Mouse (Mus musculus): Measurements from ENCODE around the gene Ccl11. TPM values are rescaled to one million over a fixed set of nuclear protein-coding genes. Genes with fewer than 3 reads are reported as not detected.

Ccl11 gene
- polyA plus RNA-seq (2015; fragmentation: Nextera tagmentation; extraction: Ambion mirVana) = 105 and 109 TPM in 2 replicates

DNA sequence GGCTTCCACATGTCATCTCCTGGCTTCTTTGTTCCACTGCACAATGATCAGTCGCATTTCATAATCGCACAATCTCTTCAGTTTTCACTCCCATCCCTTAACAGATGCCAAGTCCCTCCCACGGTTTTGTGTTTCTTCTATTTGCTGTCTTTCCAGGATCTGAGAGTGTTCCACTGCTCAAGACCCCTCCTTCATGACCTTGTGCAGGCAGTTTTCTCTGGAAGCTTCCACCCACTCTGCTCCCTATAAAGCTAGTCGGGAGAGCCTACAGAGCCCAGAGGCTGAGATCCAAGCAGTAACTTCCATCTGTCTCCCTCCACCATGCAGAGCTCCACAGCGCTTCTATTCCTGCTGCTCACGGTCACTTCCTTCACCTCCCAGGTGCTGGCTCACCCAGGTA is at the start of gene Ccl11:
TSS of gene Ccl11 (plus strand) at position 178 of the 400 bp plus-strand sequence.
- Histone ChIP-seq H3K27me3 (replicated peaks; ENCODE audit: control insufficient read depth, insufficient read depth, low read length) (no peaks in the 10 kb centered on the region), H3K36me3 (ENCODE audit: control insufficient read depth, insufficient read depth, low read length) (no peaks in the 10 kb centered on the region), H3K27ac (ENCODE audit: low read length) (peak within 1 kb of the TSS; percentile 15), H3K4me3 (ENCODE audit: low read length) (peak within 1 kb of the TSS; percentile 36), H3K4me1 (ENCODE audit: control insufficient read depth, insufficient read depth, low read length) (no peaks in the 10 kb centered on the region), H3K9me3 (ENCODE audit: control insufficient read depth, low read length) (no peaks in the 10 kb centered on the region), H3K9ac (ENCODE audit: low read depth, low read length) (peak within 1 kb of the TSS; percentile 8; the same call in 1 of the 2 replicates), H3K4me2 (ENCODE audit: low read depth, low read length) (peak within 1 kb of the TSS; percentile 20; the same call in 1 of the 2 replicates)
- peak; percentile 38; the same call in 1 of the 2 replicates for ATAC-seq
- 70% methylated on average over 6 of the region's 6 CpGs for WGBS

DNA sequence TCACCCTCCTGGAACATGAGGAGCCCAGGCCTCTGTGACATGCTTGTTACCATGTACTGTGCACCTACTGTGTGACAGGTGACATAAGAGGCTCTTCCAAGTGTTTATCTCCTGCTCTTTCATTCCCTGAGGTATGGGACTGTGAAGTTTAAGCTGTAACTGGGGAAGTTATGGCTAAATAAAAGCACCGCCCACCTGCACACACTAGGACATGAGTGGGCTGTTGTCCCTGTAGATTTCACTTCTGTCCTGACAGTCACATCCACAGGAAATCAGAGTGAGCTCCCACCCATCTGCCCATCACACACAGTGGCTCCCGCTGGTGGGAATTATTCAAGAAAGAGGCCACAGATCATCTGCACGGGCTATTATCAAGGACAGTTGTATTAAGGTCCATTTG is 47.5 kb upstream of the Ccl11 start:
- Histone ChIP-seq H3K9me3 (ENCODE audit: control insufficient read depth, low read length) (no peaks in the 10 kb centered on the region), H3K36me3 (ENCODE audit: control insufficient read depth, insufficient read depth, low read length) (no peaks in the 10 kb centered on the region), H3K27ac (ENCODE audit: low read length) (no peak overlapping the region), H3K9ac (ENCODE audit: low read depth, low read length) (no peak overlapping the region), H3K27me3 (replicated peaks; ENCODE audit: control insufficient read depth, insufficient read depth, low read length) (no peaks in the 10 kb centered on the region), H3K4me2 (ENCODE audit: low read depth, low read length) (no peak overlapping the region), H3K4me1 (ENCODE audit: control insufficient read depth, insufficient read depth, low read length) (peaks cover 2% of the 10 kb centered on the region; the same call in 1 of the 2 replicates), H3K4me3 (ENCODE audit: low read length) (no peak overlapping the region)
- WGBS = 92% methylated on average over 3 of the region's 3 CpGs
- no peak for ATAC-seq

DNA sequence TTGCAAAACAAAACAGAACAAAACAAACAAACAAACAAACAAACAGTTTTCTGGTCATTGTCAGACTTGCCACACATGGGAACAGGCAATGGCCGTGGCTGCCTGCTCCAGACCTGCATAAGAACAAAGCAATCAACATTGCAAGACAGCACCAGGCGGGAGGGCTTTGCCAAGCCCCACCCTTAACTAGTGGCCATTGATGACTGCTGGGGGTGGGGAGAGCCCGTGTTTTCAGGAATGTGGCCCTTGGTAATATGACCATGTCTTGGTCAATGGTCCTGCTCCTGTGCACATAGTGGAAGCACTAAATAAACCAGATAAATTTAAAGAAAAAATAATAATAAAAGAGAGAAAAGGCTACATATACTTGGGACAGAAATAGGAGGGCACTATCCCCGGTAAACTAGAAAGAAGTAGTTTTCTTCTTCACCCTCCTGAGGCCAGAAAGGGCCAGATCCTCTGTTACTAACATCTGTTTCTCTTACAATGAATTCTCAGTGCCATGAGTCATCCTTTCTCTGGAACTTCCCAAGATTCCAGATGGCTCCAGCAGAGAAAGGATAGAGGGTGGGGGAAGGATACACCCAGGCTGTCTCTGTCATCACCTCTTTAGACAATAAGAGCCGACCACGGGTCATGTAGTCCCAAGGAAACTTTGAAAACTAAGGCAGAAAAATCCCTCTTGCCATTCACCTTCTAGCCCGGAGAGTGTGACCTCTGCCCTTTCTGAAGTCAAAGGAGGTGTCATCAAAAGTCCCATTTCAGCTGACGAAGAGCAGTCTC is 46.0 kb upstream of the Ccl11 start:
- H3K4me2 ChIP-seq (ENCODE audit: low read depth, low read length) = no peak overlapping the region
- 53% methylated on average over 8 of the region's 8 CpGs for WGBS
- peaks cover 2% of the 10 kb centered on the region; the same call in 1 of the 2 replicates for H3K4me1 ChIP-seq (ENCODE audit: control insufficient read depth, insufficient read depth, low read length)
- ATAC-seq = no peak
- no peak overlapping the region for H3K4me3 ChIP-seq (ENCODE audit: low read length)
- no peaks in the 10 kb centered on the region for H3K27me3 ChIP-seq (replicated peaks; ENCODE audit: control insufficient read depth, insufficient read depth, low read length)
- no peaks in the 10 kb centered on the region for H3K9me3 ChIP-seq (ENCODE audit: control insufficient read depth, low read length)
- no peak overlapping the region for H3K27ac ChIP-seq (ENCODE audit: low read length)
- H3K36me3 ChIP-seq (ENCODE audit: control insufficient read depth, insufficient read depth, low read length) = no peaks in the 10 kb centered on the region
- H3K9ac ChIP-seq (ENCODE audit: low read depth, low read length) = no peak overlapping the region

DNA sequence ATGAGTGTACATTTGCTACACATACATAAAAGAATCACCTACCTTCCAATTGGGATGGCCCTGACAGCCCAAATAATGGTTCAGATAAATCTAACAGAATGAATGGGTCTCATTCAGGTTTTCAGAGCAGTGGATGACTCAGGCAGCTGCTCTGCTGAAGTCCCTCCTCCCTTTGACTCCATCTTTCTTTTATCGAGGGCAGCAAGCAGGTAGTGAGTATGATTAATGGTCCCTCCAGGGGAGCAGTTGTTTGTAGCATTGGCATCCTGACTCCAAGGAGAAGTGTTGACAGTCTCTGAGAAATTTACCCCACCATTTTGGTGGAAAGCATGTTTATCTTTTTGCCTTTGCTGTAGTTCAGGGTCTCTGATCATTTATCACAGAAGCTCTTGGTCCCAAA is 43.9 kb upstream of the Ccl11 start:
- no peaks in the 10 kb centered on the region for H3K9me3 ChIP-seq (ENCODE audit: control insufficient read depth, low read length)
- H3K4me2 ChIP-seq (ENCODE audit: low read depth, low read length) = no peak overlapping the region
- WGBS = 46% methylated on average over 1 of the region's 1 CpGs
- ATAC-seq = no peak
- no peak overlapping the region for H3K9ac ChIP-seq (ENCODE audit: low read depth, low read length)
- H3K36me3 ChIP-seq (ENCODE audit: control insufficient read depth, insufficient read depth, low read length) = no peaks in the 10 kb centered on the region
- H3K27ac ChIP-seq (ENCODE audit: low read length) = no peak overlapping the region; the same call in 1 of the 2 replicates
- H3K27me3 ChIP-seq (replicated peaks; ENCODE audit: control insufficient read depth, insufficient read depth, low read length) = no peaks in the 10 kb centered on the region
- no peak overlapping the region for H3K4me3 ChIP-seq (ENCODE audit: low read length)
- peaks cover 2% of the 10 kb centered on the region; the same call in 1 of the 2 replicates for H3K4me1 ChIP-seq (ENCODE audit: control insufficient read depth, insufficient read depth, low read length)

DNA sequence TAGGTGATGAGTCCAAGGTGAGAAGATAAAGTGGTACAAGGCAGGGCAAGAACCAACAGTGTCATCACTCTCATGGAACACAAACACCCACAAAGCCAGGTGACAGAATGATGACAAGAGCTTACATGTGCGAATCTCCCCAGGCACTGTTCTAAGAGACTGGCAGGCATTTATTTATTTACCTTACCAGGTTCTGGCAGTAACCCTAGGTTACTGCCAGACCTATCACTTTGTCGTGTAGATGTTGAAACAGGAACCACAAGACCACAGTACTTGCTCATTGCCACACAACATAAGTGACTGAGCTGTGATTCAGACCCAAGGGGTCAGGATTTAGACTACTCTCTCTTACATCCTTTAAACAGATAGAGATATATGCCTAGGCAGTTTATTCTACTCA is 42.6 kb upstream of the Ccl11 start:
- H3K27ac ChIP-seq (ENCODE audit: low read length) = no peak overlapping the region
- no peak overlapping the region for H3K9ac ChIP-seq (ENCODE audit: low read depth, low read length)
- H3K4me3 ChIP-seq (ENCODE audit: low read length) = no peak overlapping the region
- H3K4me1 ChIP-seq (ENCODE audit: control insufficient read depth, insufficient read depth, low read length) = peaks cover 6% of the 10 kb centered on the region; the same call in 1 of the 2 replicates
- H3K27me3 ChIP-seq (replicated peaks; ENCODE audit: control insufficient read depth, insufficient read depth, low read length) = no peaks in the 10 kb centered on the region
- no peak overlapping the region for H3K4me2 ChIP-seq (ENCODE audit: low read depth, low read length)
- ATAC-seq = no peak
- H3K36me3 ChIP-seq (ENCODE audit: control insufficient read depth, insufficient read depth, low read length) = no peaks in the 10 kb centered on the region
- no peaks in the 10 kb centered on the region for H3K9me3 ChIP-seq (ENCODE audit: control insufficient read depth, low read length)
- 38% methylated on average over 2 of the region's 2 CpGs for WGBS

DNA sequence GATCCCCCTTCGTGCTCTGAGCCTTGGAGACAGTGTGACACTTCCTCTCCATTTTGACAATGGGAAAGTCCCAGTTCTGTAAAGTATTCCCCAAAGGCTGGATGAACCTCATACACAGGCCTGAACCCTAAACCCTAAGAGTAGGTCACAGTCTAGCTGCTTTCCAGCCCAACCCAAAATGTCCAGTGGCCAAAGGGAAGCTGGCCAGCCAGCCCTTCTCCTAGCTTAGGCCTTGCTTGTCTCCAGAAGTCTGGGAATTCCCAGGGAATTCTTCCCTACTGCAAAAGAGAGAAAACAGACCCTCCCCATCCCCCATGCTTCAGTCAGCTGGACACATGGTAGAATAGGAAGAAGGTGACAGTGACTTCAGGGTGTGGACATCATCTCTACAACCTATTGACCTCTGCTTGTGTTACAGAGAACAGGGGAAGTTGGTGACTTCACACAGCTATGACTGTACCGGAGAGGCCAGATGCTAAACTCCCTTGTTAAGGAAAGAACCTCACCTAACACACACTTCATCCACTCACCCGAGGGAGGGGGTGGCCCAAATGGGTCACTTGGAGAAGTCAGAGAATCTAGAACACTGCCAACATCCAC is 41.3 kb upstream of the Ccl11 start:
- Histone ChIP-seq H3K4me3 (ENCODE audit: low read length) (no peak overlapping the region), H3K27me3 (replicated peaks; ENCODE audit: control insufficient read depth, insufficient read depth, low read length) (no peaks in the 10 kb centered on the region), H3K36me3 (ENCODE audit: control insufficient read depth, insufficient read depth, low read length) (no peaks in the 10 kb centered on the region), H3K9ac (ENCODE audit: low read depth, low read length) (no peak overlapping the region), H3K27ac (ENCODE audit: low read length) (no peak overlapping the region), H3K9me3 (ENCODE audit: control insufficient read depth, low read length) (no peaks in the 10 kb centered on the region), H3K4me1 (ENCODE audit: control insufficient read depth, insufficient read depth, low read length) (0 out of 2 replicates have a peak, but pooled peaks cover 4% of the 10 kb centered on the region), H3K4me2 (ENCODE audit: low read depth, low read length) (no peak overlapping the region)
- no peak for ATAC-seq
- 80% methylated on average over 3 of the region's 3 CpGs for WGBS

DNA sequence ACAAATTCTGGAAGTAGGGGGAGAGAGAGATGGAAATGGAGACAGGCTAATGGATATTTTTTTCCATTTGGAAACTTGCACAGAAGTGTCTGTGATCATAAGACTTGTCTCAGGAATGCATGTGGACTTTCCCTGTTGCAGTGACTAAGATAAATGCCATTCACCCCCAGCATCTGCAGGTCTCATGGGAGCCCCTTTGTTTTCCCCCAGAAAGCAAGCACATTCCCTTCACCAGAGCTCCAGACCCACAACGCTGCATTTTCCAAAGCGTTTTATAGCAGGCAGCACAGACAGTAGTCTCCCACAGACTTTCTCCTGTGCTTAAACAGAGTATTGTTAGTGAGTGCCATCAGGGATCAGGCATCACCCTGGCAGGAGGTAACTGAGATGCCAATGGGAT is 38.2 kb upstream of the Ccl11 start:
- 34% methylated on average over 2 of the region's 2 CpGs for WGBS
- no peaks in the 10 kb centered on the region for H3K36me3 ChIP-seq (ENCODE audit: control insufficient read depth, insufficient read depth, low read length)
- no peak overlapping the region for H3K4me3 ChIP-seq (ENCODE audit: low read length)

DNA sequence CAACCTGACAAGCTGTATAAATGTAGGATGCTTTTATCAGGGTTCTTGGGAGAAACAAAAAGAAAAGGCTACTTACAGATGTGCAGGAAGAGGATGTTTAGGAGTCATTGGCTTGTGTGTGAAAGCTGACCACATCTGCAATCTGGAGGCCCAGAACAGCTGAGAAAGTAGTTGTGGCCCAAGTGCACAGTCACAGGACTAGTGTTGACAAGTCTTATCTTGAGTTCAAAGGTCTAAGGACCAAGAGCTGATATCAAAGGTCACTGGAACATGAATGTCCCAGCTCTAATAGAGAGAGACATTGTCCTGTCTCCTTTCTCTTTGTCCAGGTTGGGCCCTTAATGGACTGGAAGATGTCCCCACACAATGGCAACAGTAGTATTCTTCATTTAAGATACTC is 37.8 kb upstream of the Ccl11 start:
- ATAC-seq = no peak
- Histone ChIP-seq H3K27me3 (replicated peaks; ENCODE audit: control insufficient read depth, insufficient read depth, low read length) (no peaks in the 10 kb centered on the region), H3K9ac (ENCODE audit: low read depth, low read length) (no peak overlapping the region), H3K4me2 (ENCODE audit: low read depth, low read length) (no peak overlapping the region), H3K9me3 (ENCODE audit: control insufficient read depth, low read length) (no peaks in the 10 kb centered on the region), H3K27ac (ENCODE audit: low read length) (no peak overlapping the region), H3K36me3 (ENCODE audit: control insufficient read depth, insufficient read depth, low read length) (no peaks in the 10 kb centered on the region), H3K4me1 (ENCODE audit: control insufficient read depth, insufficient read depth, low read length) (0 out of 2 replicates have a peak, but pooled peaks cover 4% of the 10 kb centered on the region), H3K4me3 (ENCODE audit: low read length) (no peak overlapping the region)

More for the DNA sequence above, 38.2 kb upstream of the Ccl11 start:
- H3K4me2 ChIP-seq (ENCODE audit: low read depth, low read length) = no peak overlapping the region
- no peak overlapping the region for H3K27ac ChIP-seq (ENCODE audit: low read length)
- H3K4me1 ChIP-seq (ENCODE audit: control insufficient read depth, insufficient read depth, low read length) = 0 out of 2 replicates have a peak, but pooled peaks cover 4% of the 10 kb centered on the region
- H3K27me3 ChIP-seq (replicated peaks; ENCODE audit: control insufficient read depth, insufficient read depth, low read length) = no peaks in the 10 kb centered on the region
- no peak overlapping the region for H3K9ac ChIP-seq (ENCODE audit: low read depth, low read length)
- no peak for ATAC-seq
- no peaks in the 10 kb centered on the region for H3K9me3 ChIP-seq (ENCODE audit: control insufficient read depth, low read length)

DNA sequence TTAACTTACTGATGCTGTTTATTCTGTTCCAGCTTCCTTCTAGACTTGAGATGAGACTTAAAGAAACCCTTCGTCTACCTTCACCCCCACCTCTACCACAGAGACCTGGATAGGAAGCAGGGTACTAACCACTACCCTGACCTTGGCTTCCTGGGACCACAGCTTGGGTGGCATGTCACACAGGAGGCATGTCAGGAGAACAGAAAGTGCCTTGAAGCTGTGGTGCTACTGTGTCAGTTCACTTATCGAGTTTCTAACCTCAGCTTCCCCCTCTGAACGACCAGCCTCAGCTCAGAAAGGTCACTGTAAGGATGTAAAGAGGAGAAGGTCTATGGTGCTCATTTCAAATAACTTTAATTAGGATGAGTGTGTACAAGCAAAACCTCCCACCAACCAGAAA is 36.2 kb upstream of the Ccl11 start:
- Histone ChIP-seq H3K36me3 (ENCODE audit: control insufficient read depth, insufficient read depth, low read length) (no peaks in the 10 kb centered on the region), H3K4me3 (ENCODE audit: low read length) (no peak overlapping the region), H3K9me3 (ENCODE audit: control insufficient read depth, low read length) (no peaks in the 10 kb centered on the region), H3K9ac (ENCODE audit: low read depth, low read length) (no peak overlapping the region), H3K4me1 (ENCODE audit: control insufficient read depth, insufficient read depth, low read length) (0 out of 2 replicates have a peak, but pooled peaks cover 4% of the 10 kb centered on the region), H3K27ac (ENCODE audit: low read length) (no peak overlapping the region), H3K27me3 (replicated peaks; ENCODE audit: control insufficient read depth, insufficient read depth, low read length) (no peaks in the 10 kb centered on the region), H3K4me2 (ENCODE audit: low read depth, low read length) (no peak overlapping the region)
- WGBS = 53% methylated on average over 3 of the region's 3 CpGs
- ATAC-seq = no peak

Measured in intestine, embryonic 16.5 days (tissue).